Mouse (Mus musculus) thymus, postnatal 0 days (tissue): Measurements from ENCODE around the gene Cela3b. TPM values are rescaled to one million over a fixed set of nuclear protein-coding genes. Genes with fewer than 3 reads are reported as not detected.

Experiments used
- DNase-seq: peaks from one replicate; pipeline ENCODE4 v3.0.0-alpha.2; 2015; ENCODE audit warnings: low spot score
- polyA plus RNA-seq: library from polyadenylated mRNA; unstranded; fragments of >200 nt; fragmentation: Nextera tagmentation; extraction: Ambion mirVana; gene quantifications from 2 replicates; pipeline ENCODE4 v1.2.1, GENCODE M21; 2015

The Cela3b gene
- 0.40 TPM in 1 of 2 replicates, not detected in the other for polyA plus RNA-seq

DNA sequence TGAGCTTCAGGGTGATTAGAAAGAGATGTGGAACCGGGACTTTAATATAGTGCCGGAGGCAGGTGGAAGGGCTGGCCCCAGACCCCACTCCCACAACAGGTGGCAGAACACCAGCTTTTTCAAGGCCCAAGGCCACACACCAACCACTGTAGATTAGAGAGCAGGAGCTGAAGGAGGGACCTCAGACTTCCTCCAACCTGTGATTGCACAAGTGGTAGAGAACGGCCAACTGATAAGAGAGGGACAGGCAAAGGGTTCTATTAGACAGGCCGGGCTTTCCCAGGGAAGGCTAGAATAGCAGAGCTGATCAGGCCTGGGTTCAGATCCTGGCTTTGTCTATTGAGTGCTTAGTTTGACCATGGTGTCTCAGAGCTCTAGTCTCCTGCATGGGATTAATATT, at the start of gene Cela3b:
TSS of gene Cela3b (minus strand) at position 39 of the 400 bp plus-strand sequence.
- DNase-seq = no peak

DNA sequence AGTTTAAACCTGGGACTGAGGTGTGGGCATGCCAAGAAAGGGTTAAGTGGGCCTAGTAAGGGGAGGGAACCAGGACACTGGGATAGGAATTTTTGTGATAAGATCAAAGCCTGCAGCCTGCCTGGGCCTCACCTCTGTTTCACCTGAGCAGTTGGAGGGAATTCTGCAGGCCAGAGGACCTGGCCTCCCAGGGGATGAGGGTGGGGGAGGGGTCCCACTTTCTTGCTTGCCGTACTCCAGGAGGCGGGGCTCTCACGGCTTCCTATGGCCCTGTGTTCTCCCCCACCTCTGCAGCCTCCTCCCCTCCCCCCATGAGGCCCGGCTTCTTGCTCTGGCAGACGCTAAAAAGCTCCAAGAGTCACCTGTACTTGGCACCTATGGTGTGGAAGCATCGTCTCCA, 49.4 kb upstream of the Cela3b start:
- DNase-seq = no peak

DNA sequence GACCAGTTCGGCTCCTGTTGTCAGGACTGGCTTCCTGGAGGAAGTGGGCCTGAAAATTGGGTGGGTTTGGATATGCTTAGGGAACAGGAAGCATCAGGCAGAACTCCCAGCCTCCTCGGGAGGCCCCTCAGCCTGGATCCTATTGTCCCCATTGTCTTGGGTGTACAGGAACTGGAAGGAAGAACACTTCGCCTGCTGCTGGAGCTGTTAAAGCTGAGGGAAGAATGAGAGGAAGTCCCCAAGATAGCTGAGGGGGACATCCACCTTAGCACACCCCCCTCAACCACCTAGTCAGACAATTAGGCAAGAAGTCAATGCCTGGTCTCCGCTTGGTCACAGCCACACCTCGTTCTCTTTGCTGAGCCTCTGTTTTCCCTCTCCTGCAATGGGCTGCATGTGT, 48.0 kb upstream of the Cela3b start:
- DNase-seq = no peak

- DNase-seq = no peak
Observed at GRCm38 (mm10) chr4:137477611-137478010, 47.3 kb upstream of the Cela3b start.

DNA sequence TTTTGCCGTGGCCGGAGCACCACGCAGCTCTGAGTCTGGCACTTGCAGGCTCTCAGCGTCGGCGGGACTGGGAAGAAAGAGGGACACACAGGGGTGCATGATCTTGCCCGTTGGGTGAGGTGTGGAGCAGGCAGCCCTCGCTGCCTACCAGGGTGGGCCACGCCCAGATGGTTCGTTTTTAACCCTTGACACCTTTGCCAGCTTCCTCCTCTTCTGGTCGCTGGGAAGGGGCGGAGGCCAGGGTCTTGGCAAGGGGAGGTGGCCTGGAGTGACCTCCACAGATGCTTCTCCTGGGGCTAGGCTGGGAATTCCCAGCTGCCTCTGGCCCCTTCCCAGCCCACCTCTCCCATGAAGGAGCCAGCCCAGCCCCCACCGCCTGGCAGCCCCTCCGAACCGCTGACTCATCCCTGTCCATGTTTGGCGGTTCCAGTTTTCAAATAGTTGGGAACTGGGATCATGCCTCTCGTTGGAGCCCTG, 46.5 kb upstream of the Cela3b start:
- no peak for DNase-seq

DNA sequence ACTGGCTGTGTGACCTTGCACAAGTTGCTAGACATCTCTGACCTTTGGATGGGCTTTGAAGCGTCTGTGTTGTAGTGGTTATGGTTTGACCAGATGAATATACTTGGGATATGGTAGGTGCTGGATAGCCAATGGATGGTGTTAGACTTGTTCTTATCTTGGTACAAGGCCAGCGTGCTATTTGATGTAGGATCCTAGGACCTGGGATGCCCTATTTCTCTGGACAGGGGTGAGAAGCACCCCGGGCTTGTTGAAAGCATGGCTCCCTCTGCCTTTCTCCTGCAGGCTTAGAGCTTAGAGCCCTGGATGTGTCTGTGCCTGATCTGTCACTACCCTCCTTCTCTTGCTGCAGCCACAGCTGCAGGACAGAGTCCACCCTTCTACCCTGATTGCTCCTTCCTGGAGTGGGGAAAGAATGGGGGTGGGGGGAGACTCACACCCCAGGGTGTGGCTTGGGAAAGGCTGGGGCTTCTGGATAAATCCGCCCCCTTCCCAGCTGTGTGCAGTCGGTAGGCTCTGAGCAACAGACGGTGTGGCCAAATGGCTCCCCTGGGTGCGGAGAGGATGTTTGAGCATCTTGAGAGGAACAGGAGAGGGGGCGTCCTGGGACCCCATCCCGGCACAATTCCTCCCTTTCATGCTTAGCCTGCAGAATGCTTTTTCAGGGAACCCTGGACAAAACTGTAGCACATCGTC, 45.9 kb upstream of the Cela3b start:
- no peak for DNase-seq

GRCm38 (mm10) chr4:137475271-137476050, 45.1 kb upstream of the Cela3b start:
- no peak for DNase-seq

- no peak for DNase-seq
Observed at GRCm38 (mm10) chr4:137474694-137475093, 44.4 kb upstream of the Cela3b start.

GRCm38 (mm10) chr4:137473701-137474388, 43.5 kb upstream of the Cela3b start:
- DNase-seq = no peak

DNA sequence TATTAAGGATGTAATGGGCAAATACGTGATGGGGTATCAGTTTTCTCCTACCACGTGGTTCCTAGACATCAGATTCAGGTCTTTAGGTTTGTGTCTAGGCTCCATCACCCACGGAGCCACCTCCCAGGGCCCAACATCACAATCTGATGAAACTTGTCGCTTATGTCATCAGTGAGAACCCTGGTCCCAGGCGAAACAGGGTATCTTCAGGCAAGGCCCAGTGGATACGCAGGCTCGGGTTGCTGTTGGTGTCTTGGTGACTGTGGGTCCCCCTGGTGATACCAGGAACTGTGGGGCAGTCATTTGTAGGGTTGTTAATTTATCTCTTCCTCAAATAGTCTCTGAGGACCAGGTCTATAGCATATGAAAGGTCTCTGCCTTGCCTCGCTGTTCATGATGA, 42.9 kb upstream of the Cela3b start:
- no peak for DNase-seq

DNA sequence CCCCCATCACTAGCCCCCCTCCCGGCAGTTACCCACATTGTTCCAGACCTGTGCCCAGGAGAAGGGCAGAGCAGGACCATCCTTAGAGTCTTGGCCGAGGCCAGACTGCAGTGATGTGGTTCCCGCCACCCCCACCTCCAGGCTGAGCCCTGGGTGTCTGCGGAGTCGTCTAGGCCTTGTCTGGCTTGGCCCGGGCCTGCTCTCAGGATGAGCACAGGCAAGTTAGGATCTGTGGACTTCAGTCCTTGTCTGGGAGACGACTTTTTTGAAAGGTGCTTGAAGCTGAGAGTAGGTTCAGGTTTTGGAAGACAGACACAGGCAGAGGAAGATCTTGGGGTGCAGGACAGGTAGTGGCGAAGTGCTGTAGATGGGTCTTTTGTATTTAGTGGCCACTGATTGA, 41.0 kb upstream of the Cela3b start:
- DNase-seq = no peak

DNA sequence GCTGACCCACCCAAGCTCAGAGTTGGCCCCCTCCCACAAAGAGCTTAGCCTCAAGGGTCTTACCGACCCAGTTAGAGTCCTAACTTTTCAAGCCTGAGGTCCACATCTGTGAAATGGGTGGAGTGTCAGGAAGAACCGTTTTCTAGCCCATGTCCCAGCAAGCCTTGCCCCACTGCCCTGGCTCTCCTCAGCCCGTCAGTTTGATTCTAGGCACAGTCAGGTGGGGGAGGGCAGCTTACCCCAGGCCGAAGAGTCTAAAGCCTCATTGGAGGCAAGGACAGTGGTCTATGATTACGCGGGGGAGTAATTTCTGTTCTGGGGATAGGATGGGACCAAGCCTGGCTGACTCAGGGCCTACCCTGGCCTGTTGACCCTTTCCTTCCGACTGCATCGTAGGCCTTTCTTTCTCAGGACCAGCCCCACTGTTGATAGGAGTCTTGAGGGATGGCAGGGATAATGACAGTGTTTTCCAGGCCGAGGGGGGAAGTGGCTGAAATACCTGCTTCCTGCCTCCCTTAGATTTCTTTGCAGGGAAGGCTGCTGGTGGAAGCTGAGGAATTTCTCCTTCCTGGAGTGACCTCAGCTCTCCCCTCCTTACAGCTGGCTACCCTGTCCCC, 40.5 kb upstream of the Cela3b start:
- DNase-seq = no peak

DNA sequence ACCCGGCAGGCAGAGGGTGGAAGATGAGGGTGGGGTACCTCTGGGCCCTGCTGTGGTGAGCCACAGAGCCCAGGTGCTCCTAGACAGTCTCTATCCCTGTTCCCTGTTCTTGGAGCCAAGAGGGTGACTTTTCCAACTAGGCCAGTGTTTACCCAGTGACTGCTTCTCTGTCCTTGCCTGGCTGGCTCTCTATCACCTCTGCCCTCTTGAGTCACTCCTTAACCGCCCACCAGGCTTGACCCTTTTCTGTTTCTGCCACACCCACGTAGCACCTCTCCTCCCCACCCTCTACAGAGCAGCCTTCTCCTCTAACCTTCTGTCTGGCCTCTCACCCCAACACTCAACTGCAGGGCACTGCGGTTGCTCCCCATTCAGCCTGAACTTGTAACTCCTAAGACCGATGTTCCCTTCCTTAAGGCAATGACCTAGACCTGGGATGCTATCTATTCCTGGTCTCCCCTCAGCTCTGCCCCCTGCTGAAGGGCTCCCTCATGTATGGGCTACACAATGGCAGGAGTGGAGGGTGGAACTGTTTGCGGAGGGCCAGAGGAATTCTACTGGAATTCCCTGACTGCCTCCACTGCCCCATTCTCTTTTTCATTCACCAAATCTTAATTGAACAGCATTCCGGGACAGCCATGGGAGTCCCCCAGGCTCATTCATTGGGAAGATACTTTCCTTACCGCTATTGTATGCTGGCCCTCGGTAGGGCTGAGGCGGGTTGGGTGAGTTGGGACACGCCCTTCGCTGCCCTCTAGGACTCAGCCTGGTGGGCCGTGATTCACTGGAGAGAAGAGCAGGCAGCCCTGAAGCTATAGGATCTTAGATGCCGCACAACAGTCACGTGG, 39.7 kb upstream of the Cela3b start:
- DNase-seq = no peak

- DNase-seq = no peak
Observed at GRCm38 (mm10) chr4:137469081-137469844, 38.9 kb upstream of the Cela3b start.

GRCm38 (mm10) chr4:137468260-137469080, 38.1 kb upstream of the Cela3b start, which contains the start of gene Hspg2:
Gene Hspg2, plus strand, starts transcription at chr4:137468769.
- peak; percentile 90 for DNase-seq

DNA sequence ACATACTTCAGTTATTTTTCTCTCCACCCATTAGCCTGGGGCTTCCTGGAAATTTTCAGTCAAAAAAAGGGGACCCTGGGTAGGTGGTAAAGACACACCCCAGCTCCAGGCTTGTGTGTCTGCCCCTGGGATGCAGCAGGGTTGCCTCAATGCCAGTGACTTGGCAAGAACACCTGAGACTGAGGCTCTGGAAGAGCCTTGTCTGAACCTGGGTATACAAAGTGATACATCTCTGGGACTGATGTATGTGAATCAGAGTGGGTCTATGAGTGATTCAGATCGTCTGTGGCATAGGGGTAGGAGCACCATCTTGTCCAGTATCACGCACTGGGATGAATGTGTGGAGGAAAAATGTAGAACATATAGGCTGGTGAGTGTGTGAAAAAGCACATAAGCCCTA, 37.2 kb upstream of the Cela3b start:
- no peak for DNase-seq

GRCm38 (mm10) chr4:137466991-137467390, 36.7 kb upstream of the Cela3b start:
- DNase-seq = no peak

DNA sequence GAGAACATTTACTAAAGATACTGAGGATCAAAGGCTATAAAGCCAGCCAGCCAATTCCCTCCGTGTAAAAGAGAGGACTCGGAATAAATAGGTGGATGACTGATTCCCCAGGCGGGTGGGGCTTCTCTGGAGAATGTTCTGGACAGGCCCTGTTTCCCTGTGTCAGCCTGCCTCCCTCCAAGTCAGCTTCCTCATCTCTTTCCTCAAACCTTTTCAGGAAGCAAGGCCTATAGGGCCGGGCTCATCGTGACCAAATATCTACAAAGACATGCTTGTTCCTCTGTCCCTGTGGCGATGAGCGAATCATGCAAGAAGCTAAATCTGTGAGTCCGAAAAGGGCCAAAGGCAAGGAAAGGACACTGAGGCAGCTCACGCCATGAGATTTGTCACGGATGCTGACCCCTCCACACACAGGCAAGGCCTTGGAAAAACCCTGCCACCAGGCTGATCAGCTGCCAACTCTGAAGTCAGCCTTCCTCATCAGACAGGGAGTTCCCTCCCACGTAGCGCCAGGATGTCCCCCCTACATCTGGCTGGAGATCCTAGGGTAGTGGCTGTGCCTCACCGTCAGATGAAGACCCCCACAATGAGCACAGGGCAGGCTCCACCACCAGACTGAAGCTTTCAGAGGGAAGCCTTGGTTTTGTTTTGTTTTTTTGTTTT, 34.9 kb upstream of the Cela3b start:
- no peak for DNase-seq
